In genomic region chr5:24578109-24578963, GRCm38 (mm10) we compare ENCODE assay signal across 8 mouse cellular contexts. TPM values are rescaled to one million over a fixed set of nuclear protein-coding genes. Genes with fewer than 3 reads are reported as not detected.
DNase-seq lines count a peak whose midpoint lies in the region; ATAC-seq and TF ChIP-seq lines count a peak whose summit lies in the region.

No protein-coding gene starts in this region.

- H3K4me3 ChIP-seq in lung, embryonic 14.5 days (ENCODE audit: low read depth, low read length): peak overlapping the region; percentile 66
- peak overlapping the region; percentile 91 for H3K4me3 ChIP-seq in forebrain, embryonic 10.5 days
- peak overlapping the region; percentile 87 for H3K4me3 ChIP-seq in limb, embryonic 11.5 days (ENCODE audit: low read depth, low read length)
- H3K4me3 ChIP-seq in neural tube, embryonic 15.5 days (replicated peaks): peak overlapping the region; percentile 77

- peaks cover 18% of the 10 kb centered on the region for H3K36me3 ChIP-seq in lung, embryonic 14.5 days (ENCODE audit: insufficient read depth)
- peaks cover 23% of the 10 kb centered on the region for H3K36me3 ChIP-seq in forebrain, embryonic 10.5 days (replicated peaks)
- H3K36me3 ChIP-seq in limb, embryonic 11.5 days (ENCODE audit: control insufficient read depth, insufficient read depth, low read length): peaks cover 13% of the 10 kb centered on the region
- peaks cover 18% of the 10 kb centered on the region for H3K36me3 ChIP-seq in neural tube, embryonic 15.5 days

- H3K27ac ChIP-seq in lung, embryonic 14.5 days (ENCODE audit: low read depth): peak overlapping the region; percentile 90
- peak overlapping the region; percentile 93 for H3K27ac ChIP-seq in forebrain, embryonic 10.5 days
- no peak overlapping the region for H3K27ac ChIP-seq in limb, embryonic 11.5 days (replicated peaks; ENCODE audit: low read depth, low read length)
- H3K27ac ChIP-seq in neural tube, embryonic 15.5 days (replicated peaks): peak overlapping the region; percentile 80

- WGBS in lung, embryonic 14.5 days: 58% methylated on average over 6 of the region's 6 CpGs
- WGBS in forebrain, embryonic 10.5 days: 70% methylated on average over 6 of the region's 6 CpGs
- 76% methylated on average over 6 of the region's 6 CpGs for WGBS in limb, embryonic 11.5 days
- WGBS in neural tube, embryonic 15.5 days: 71% methylated on average over 6 of the region's 6 CpGs

- TF ChIP-seq CTCF in lung, embryonic 14.5 days (IDR thresholded peaks at IDR 0.05; ENCODE audit: low read depth): peak; percentile 3; the same call in 1 of the 2 replicates

- H3K9ac ChIP-seq in lung, embryonic 14.5 days: peak overlapping the region; percentile 50
- H3K9ac ChIP-seq in limb, embryonic 11.5 days (ENCODE audit: low read length): no peak overlapping the region
- 0 out of 2 replicates have a peak overlapping the region, but pooled peaks have one; percentile 48 for H3K9ac ChIP-seq in neural tube, embryonic 15.5 days (replicated peaks)

- no peak for ATAC-seq in lung, embryonic 14.5 days (ENCODE audit: insufficient read depth)
- ATAC-seq in limb, embryonic 11.5 days (ENCODE audit: insufficient number of reproducible peaks, low FRiP score, low TSS enrichment, low read depth): no peak
- no peak; the same call in 1 of the 2 replicates for ATAC-seq in neural tube, embryonic 15.5 days (ENCODE audit: low FRiP score)

- H3K9me3 ChIP-seq in lung, embryonic 14.5 days (ENCODE audit: low read depth, low read length): no peaks in the 10 kb centered on the region
- no peaks in the 10 kb centered on the region for H3K9me3 ChIP-seq in forebrain, embryonic 10.5 days
- H3K9me3 ChIP-seq in limb, embryonic 11.5 days (ENCODE audit: control insufficient read depth, low read length): no peaks in the 10 kb centered on the region
- no peaks in the 10 kb centered on the region for H3K9me3 ChIP-seq in neural tube, embryonic 15.5 days (replicated peaks)

- H3K4me1 ChIP-seq in lung, embryonic 14.5 days (ENCODE audit: insufficient read depth): peaks cover 5% of the 10 kb centered on the region; the same call in 1 of the 2 replicates
- peaks cover 24% of the 10 kb centered on the region for H3K4me1 ChIP-seq in forebrain, embryonic 10.5 days
- peaks cover 6% of the 10 kb centered on the region; the same call in 1 of the 2 replicates for H3K4me1 ChIP-seq in limb, embryonic 11.5 days (ENCODE audit: control insufficient read depth, insufficient read depth, low read length)
- peaks cover 24% of the 10 kb centered on the region for H3K4me1 ChIP-seq in neural tube, embryonic 15.5 days

- H3K27me3 ChIP-seq in lung, embryonic 14.5 days (ENCODE audit: insufficient read depth, low read length): no peaks in the 10 kb centered on the region
- no peaks in the 10 kb centered on the region for H3K27me3 ChIP-seq in forebrain, embryonic 10.5 days (ENCODE audit: poor library complexity, severe bottlenecking)
- H3K27me3 ChIP-seq in limb, embryonic 11.5 days (ENCODE audit: control insufficient read depth, insufficient read depth, low read length): no peaks in the 10 kb centered on the region
- H3K27me3 ChIP-seq in neural tube, embryonic 15.5 days (replicated peaks): no peaks in the 10 kb centered on the region

- DNase-seq in lung, embryonic 14.5 days: no peak
- DNase-seq in lung, postnatal 25 days (ENCODE audit: low spot score): no peak
- no peak for DNase-seq in forebrain, embryonic 10.5 days (ENCODE audit: extremely low spot score, low spot score)
- DNase-seq in limb, embryonic 11.5 days (ENCODE audit: low spot score): no peak
- no peak for DNase-seq in embryo, embryonic 10 days (ENCODE audit: low spot score)
- no peak for DNase-seq in gastrocnemius, postnatal 25 days
- DNase-seq in right cerebral cortex, postnatal 14 days: no peak

- H3K4me2 ChIP-seq in lung, embryonic 14.5 days: peak overlapping the region; percentile 74
- H3K4me2 ChIP-seq in limb, embryonic 11.5 days (ENCODE audit: low read depth, severe bottlenecking): peak overlapping the region; percentile 39
- H3K4me2 ChIP-seq in neural tube, embryonic 15.5 days: peak overlapping the region; percentile 90

RNA-seq across cellular contexts. Expression of gene Abcf2, which starts 1.1 kb away (rescaled TPM):
- polyA plus RNA-seq in lung, embryonic 14.5 days (2014; fragmentation: Nextera tagmentation; extraction: Ambion mirVana): 119 and 120 TPM in 2 replicates
- polyA plus RNA-seq in forebrain, embryonic 10.5 days (2016; fragmentation: Nextera tagmentation; extraction: Ambion mirVana): 193 and 197 TPM in 2 replicates
- polyA plus RNA-seq in limb, embryonic 11.5 days (2014; fragmentation: Nextera tagmentation; extraction: Ambion mirVana): 149 and 155 TPM in 2 replicates
- polyA plus RNA-seq in neural tube, embryonic 15.5 days (2015; fragmentation: Nextera tagmentation; extraction: Ambion mirVana): 82.8 and 93.1 TPM in 2 replicates
- total RNA-seq in gastrocnemius, postnatal 25 days (2021): 10 to 100 TPM; 88.0 to 97.0 TPM

RNA-seq across cellular contexts. Expression of gene Chpf2, which starts 8.2 kb away (rescaled TPM):
- 12.2 and 14.2 TPM in 2 replicates for polyA plus RNA-seq in lung, embryonic 14.5 days (2014; fragmentation: Nextera tagmentation; extraction: Ambion mirVana)
- 15.1 and 16.0 TPM in 2 replicates for polyA plus RNA-seq in forebrain, embryonic 10.5 days (2016; fragmentation: Nextera tagmentation; extraction: Ambion mirVana)
- polyA plus RNA-seq in limb, embryonic 11.5 days (2014; fragmentation: Nextera tagmentation; extraction: Ambion mirVana): 8.1 and 9.0 TPM in 2 replicates
- 19.3 and 21.2 TPM in 2 replicates for polyA plus RNA-seq in neural tube, embryonic 15.5 days (2015; fragmentation: Nextera tagmentation; extraction: Ambion mirVana)
- 1 to 10 TPM; 8.0 to 10.0 TPM for total RNA-seq in gastrocnemius, postnatal 25 days (2021)

RNA-seq across cellular contexts. Expression of gene 4931409K22Rik, which starts 21.7 kb away (rescaled TPM):
- polyA plus RNA-seq in lung, embryonic 14.5 days (2014; fragmentation: Nextera tagmentation; extraction: Ambion mirVana): not detected in 2 replicates
- 0.06 TPM in 1 of 2 replicates, not detected in the other for polyA plus RNA-seq in forebrain, embryonic 10.5 days (2016; fragmentation: Nextera tagmentation; extraction: Ambion mirVana)
- polyA plus RNA-seq in limb, embryonic 11.5 days (2014; fragmentation: Nextera tagmentation; extraction: Ambion mirVana): not detected in 2 replicates
- 0.24 and 0.26 TPM in 2 replicates for polyA plus RNA-seq in neural tube, embryonic 15.5 days (2015; fragmentation: Nextera tagmentation; extraction: Ambion mirVana)
- not detected for total RNA-seq in gastrocnemius, postnatal 25 days (2021)

RNA-seq across cellular contexts. Expression of gene Asb10, which starts 37.6 kb away (rescaled TPM):
- 0.29 and 0.42 TPM in 2 replicates for polyA plus RNA-seq in lung, embryonic 14.5 days (2014; fragmentation: Nextera tagmentation; extraction: Ambion mirVana)
- polyA plus RNA-seq in forebrain, embryonic 10.5 days (2016; fragmentation: Nextera tagmentation; extraction: Ambion mirVana): 0.09 and 0.15 TPM in 2 replicates
- 0.40 and 0.81 TPM in 2 replicates for polyA plus RNA-seq in limb, embryonic 11.5 days (2014; fragmentation: Nextera tagmentation; extraction: Ambion mirVana)
- polyA plus RNA-seq in neural tube, embryonic 15.5 days (2015; fragmentation: Nextera tagmentation; extraction: Ambion mirVana): 0.40 and 0.87 TPM in 2 replicates
- total RNA-seq in gastrocnemius, postnatal 25 days (2021): 10 to 100 TPM; 33.2 to 66.7 TPM

RNA-seq across cellular contexts. Expression of gene Smarcd3, which starts 45.9 kb away (rescaled TPM):
- 37.2 and 39.1 TPM in 2 replicates for polyA plus RNA-seq in lung, embryonic 14.5 days (2014; fragmentation: Nextera tagmentation; extraction: Ambion mirVana)
- polyA plus RNA-seq in forebrain, embryonic 10.5 days (2016; fragmentation: Nextera tagmentation; extraction: Ambion mirVana): 34.7 and 39.7 TPM in 2 replicates
- polyA plus RNA-seq in limb, embryonic 11.5 days (2014; fragmentation: Nextera tagmentation; extraction: Ambion mirVana): 44.2 and 44.7 TPM in 2 replicates
- polyA plus RNA-seq in neural tube, embryonic 15.5 days (2015; fragmentation: Nextera tagmentation; extraction: Ambion mirVana): 111 and 135 TPM in 2 replicates
- 100 to 1,000 TPM; 125 to 163 TPM for total RNA-seq in gastrocnemius, postnatal 25 days (2021)

Comparison
In these comparisons a context has a peak if more than half of its experiments do, and no peak if none do; other contexts are left out.
1. H3K4me2 ChIP-seq: peak in every context shown above with its lines; median percentile 90 in neural tube, embryonic 15.5 days; 74 in lung, embryonic 14.5 days; 39 in limb, embryonic 11.5 days.